Mouse (Mus musculus): ENCODE results near the gene Efcc1. TPM values are rescaled to one million over a fixed set of nuclear protein-coding genes. Genes with fewer than 3 reads are reported as not detected.
"Not testable (repeated sequence)": the region's sequence is repeated elsewhere in the genome, so short reads cannot be mapped to it uniquely, and the experiment has no call there.

Efcc1 gene
- total and polyA plus RNA-seq, 3 experiments: 0.11 to 2.3 TPM; not detected in 1

DNA sequence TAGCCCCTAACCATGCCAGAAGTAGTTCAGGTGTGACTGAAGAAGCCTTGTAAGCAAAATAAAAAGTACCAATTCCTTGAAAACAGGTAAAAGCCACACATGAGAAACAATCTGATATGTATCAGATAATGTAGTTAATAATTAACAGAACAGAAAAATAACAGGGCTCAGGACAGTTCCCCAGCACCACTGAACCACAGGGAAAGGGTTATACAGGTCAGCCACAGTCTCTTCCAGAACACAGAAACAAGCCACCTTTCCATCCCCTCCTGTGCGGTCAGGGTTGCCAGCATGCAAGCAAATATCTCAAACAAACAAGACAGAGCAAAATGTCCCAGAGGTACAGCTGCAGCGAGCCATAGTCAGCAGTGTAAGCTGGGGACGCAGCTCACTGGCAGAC lies 28.7 kb downstream of the Efcc1 start:
- ATAC-seq (ENCODE audit: extremely low read depth, insufficient number of reproducible peaks, low FRiP score, poor library complexity, severe bottlenecking) (no peak), DNase-seq (ENCODE audit: low spot score) (no peak)
- H3K36me3 ChIP-seq (replicated peaks): no peaks in the 10 kb centered on the region
- peaks cover 13% of the 10 kb centered on the region for H3K27me3 ChIP-seq (ENCODE audit: insufficient read depth, low read length)
- H3K4me3 ChIP-seq (ENCODE audit: low read depth, low read length): no peak overlapping the region
- no peak for TF ChIP-seq CTCF (IDR thresholded peaks at IDR 0.05; ENCODE audit: low read depth, low read length)
- TF ChIP-seq POLR2AphosphoS5 (IDR thresholded peaks at IDR 0.05; ENCODE audit: insufficient replicate concordance, low read depth, low read length): no peak
- no peak for TF ChIP-seq TAL1 (conservative IDR thresholded peaks at IDR 0.05; ENCODE audit: low read depth, low read length)
- TF ChIP-seq GATA2 (IDR thresholded peaks at IDR 0.05; ENCODE audit: borderline replicate concordance, low read depth, low read length): no peak
- no peak for TF ChIP-seq GATA1 (IDR thresholded peaks at IDR 0.05; ENCODE audit: borderline replicate concordance, low read length)
- peaks cover 35% of the 10 kb centered on the region for H3K4me1 ChIP-seq (ENCODE audit: insufficient read depth, low read depth, low read length)
- no peaks in the 10 kb centered on the region for H3K9me3 ChIP-seq (replicated peaks)

DNA sequence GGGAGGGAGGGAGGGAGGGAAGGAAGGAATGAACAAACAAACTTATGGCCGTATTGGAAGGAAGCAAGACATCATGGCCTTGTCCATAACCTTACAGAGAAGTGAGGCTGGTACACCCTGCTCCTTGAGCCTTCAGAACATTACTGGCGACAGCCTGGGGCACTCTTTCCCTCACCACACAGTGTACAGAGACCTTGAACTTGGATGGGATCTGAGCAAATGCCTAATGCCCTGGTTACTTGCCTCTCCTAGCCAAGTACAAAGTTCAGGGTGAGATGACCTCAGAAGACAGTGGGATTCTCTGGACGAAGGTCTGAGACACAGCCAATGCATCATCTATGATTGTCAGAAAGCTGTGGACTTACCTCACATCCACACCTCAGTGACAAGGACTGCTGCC lies 29.2 kb downstream of the Efcc1 start:
- H3K4me1 ChIP-seq (ENCODE audit: insufficient read depth, low read depth, low read length): peaks cover 33% of the 10 kb centered on the region
- H3K36me3 ChIP-seq (replicated peaks): no peaks in the 10 kb centered on the region
- no peak for DNase-seq (ENCODE audit: low spot score)
- no peak for TF ChIP-seq CTCF (IDR thresholded peaks at IDR 0.05; ENCODE audit: low read depth, low read length)
- no peak for TF ChIP-seq POLR2AphosphoS5 (IDR thresholded peaks at IDR 0.05; ENCODE audit: insufficient replicate concordance, low read depth, low read length)
- no peak for TF ChIP-seq GATA1 (IDR thresholded peaks at IDR 0.05; ENCODE audit: borderline replicate concordance, low read length)
- H3K9me3 ChIP-seq (replicated peaks): no peaks in the 10 kb centered on the region
- H3K27me3 ChIP-seq (ENCODE audit: insufficient read depth, low read length): peaks cover 8% of the 10 kb centered on the region
- no peak overlapping the region for H3K4me3 ChIP-seq (ENCODE audit: low read depth, low read length)
- ATAC-seq (ENCODE audit: extremely low read depth, insufficient number of reproducible peaks, low FRiP score, poor library complexity, severe bottlenecking): no peak

DNA sequence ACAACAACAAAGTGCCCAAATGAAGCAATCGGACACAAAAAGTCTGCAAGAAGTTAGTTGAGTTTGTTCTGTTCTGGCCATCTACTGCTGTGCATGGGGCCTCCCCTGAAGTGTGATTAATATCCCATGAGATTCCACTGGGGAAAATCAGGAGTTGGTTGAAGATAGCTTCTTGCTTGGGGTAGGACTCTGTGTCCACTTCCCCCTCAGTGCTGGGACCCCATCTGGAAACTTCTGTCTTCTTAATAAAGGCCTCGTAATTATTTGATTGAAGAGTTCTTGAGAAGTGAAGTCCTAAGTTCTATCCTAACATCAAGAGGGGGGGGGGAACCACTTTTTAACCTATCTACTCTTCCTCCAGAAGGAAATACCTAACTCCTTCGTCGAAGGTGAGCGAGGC lies 31.5 kb downstream of the Efcc1 start:
- Histone ChIP-seq H3K4me1 (ENCODE audit: insufficient read depth, low read depth, low read length) (peaks cover 32% of the 10 kb centered on the region), H3K36me3 (replicated peaks) (no peaks in the 10 kb centered on the region), H3K27me3 (ENCODE audit: insufficient read depth, low read length) (no peaks in the 10 kb centered on the region), H3K9me3 (replicated peaks) (no peaks in the 10 kb centered on the region), H3K4me3 (ENCODE audit: low read depth, low read length) (peak overlapping the region; percentile 54; the same call in 1 of the 2 replicates)
- DNase-seq (ENCODE audit: low spot score): no peak
- no peak for TF ChIP-seq GATA2 (IDR thresholded peaks at IDR 0.05; ENCODE audit: borderline replicate concordance, low read depth, low read length)
- TF ChIP-seq CTCF (IDR thresholded peaks at IDR 0.05; ENCODE audit: low read depth, low read length): no peak
- no peak for TF ChIP-seq GATA1 (IDR thresholded peaks at IDR 0.05; ENCODE audit: borderline replicate concordance, low read length)
- TF ChIP-seq POLR2AphosphoS5 (IDR thresholded peaks at IDR 0.05; ENCODE audit: insufficient replicate concordance, low read depth, low read length): no peak
- TF ChIP-seq TAL1 (conservative IDR thresholded peaks at IDR 0.05; ENCODE audit: low read depth, low read length): no peak
- ATAC-seq (ENCODE audit: extremely low read depth, insufficient number of reproducible peaks, low FRiP score, poor library complexity, severe bottlenecking): no peak

DNA sequence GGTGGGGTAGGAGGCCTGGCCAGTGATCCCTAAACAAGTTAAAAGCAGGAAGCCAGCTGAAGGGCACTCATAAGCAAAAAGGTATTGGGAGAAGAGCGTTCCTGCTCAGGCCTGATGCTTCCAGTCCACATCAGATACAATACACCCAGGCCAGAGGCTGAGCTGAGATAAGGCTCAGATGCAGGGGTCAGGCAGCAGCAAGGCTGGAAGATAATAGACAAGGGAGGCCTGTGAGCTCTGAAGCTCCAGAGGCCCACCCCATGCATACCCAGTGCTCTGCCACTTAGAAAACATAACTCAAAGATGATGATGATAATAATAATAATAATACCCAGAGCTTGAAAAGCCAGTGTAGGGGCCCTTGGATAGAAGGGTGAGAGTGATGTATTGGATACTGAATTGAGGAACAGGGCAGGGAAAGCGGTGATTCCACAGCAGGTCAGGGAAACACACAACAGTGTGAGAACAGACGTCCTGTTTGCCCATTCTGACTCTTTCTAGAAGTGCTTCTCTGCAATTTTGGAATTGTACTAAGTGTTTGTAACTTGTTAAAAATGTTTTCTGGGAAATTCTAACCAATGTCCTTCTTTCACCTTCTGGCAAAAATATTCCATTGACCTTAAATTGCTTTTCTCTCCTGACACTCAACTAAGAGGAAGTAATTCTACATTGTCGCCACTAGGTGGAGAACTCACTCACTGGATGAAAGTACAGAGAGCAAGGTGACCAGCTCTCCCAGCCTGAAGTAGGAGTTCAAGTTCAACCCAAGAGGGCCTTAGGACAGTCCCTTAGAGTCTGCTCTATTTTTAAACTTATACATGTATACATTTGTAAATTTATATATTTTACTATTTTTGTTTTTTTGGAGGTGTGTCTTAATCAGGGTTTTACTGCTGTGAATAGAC lies 33.0 kb downstream of the Efcc1 start:
- TF ChIP-seq GATA1 (IDR thresholded peaks at IDR 0.05; ENCODE audit: borderline replicate concordance, low read length) (no peak), TAL1 (conservative IDR thresholded peaks at IDR 0.05; ENCODE audit: low read depth, low read length) (peak; percentile 91), GATA2 (IDR thresholded peaks at IDR 0.05; ENCODE audit: borderline replicate concordance, low read depth, low read length) (peak; percentile 86; the same call in 1 of the 2 replicates)
- ATAC-seq (ENCODE audit: extremely low read depth, insufficient number of reproducible peaks, low FRiP score, poor library complexity, severe bottlenecking) (peak; percentile 98), DNase-seq (ENCODE audit: low spot score) (peak; percentile 79)
- Histone ChIP-seq H3K4me3 (ENCODE audit: low read depth, low read length) (peak overlapping the region; percentile 30; the same call in 1 of the 2 replicates), H3K9me3 (replicated peaks) (0 out of 2 replicates have a peak, but pooled peaks cover 2% of the 10 kb centered on the region), H3K4me1 (ENCODE audit: insufficient read depth, low read depth, low read length) (peaks cover 32% of the 10 kb centered on the region), H3K27me3 (ENCODE audit: insufficient read depth, low read length) (no peaks in the 10 kb centered on the region), H3K36me3 (replicated peaks) (no peaks in the 10 kb centered on the region)

DNA sequence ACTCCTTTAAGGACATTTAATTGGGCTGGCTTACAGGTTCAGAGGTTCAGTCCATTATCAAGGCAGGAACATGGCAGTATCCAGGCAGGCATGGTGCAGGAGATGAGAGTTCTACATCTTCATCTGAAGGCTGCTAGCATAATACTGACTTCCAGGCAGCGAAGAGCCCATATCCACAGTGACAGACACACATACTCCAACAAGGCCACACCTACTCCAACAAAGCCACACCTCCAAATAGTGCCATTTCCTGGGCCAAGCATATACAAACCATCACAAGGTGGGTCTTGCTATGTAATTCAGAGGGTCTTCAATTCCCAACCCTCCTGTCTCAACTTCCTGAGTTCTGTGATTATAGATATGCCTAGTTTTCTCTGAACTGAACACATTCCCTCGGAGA lies 33.6 kb downstream of the Efcc1 start:
- DNase-seq (ENCODE audit: low spot score); H3K9me3 ChIP-seq (replicated peaks); H3K4me3 ChIP-seq (ENCODE audit: low read depth, low read length); ATAC-seq (ENCODE audit: extremely low read depth, insufficient number of reproducible peaks, low FRiP score, poor library complexity, severe bottlenecking); H3K36me3 ChIP-seq (replicated peaks); H3K27me3 ChIP-seq (ENCODE audit: insufficient read depth, low read length): not testable (repeated sequence)
- peaks cover 32% of the 10 kb centered on the region for H3K4me1 ChIP-seq (ENCODE audit: insufficient read depth, low read depth, low read length)

DNA sequence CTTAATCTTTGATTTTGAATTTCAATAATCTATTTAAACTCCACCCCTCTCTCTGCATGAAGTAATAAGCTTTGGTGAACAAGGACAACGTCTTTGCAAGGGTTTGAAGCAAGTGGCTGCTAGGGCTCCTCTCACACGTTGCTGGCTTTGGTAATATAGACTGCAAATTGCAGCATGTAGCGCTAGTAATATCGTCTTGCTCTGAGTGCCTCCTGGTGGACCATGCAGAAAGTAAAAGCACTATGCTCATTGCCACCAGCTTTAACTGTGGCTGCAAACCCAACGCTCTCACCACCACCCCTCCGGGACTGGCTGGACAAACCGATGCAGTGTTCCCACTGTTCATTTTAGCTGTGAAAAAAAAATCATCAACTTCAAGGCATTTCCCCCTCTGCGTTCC lies 40.0 kb downstream of the Efcc1 start:
- H3K9me3 ChIP-seq (replicated peaks): peaks cover 6% of the 10 kb centered on the region
- H3K27me3 ChIP-seq (ENCODE audit: insufficient read depth, low read length): no peaks in the 10 kb centered on the region
- TF ChIP-seq GATA2 (IDR thresholded peaks at IDR 0.05; ENCODE audit: borderline replicate concordance, low read depth, low read length): no peak
- TF ChIP-seq POLR2AphosphoS5 (IDR thresholded peaks at IDR 0.05; ENCODE audit: insufficient replicate concordance, low read depth, low read length): no peak
- TF ChIP-seq GATA1 (IDR thresholded peaks at IDR 0.05; ENCODE audit: borderline replicate concordance, low read length): no peak
- no peak for TF ChIP-seq CTCF (IDR thresholded peaks at IDR 0.05; ENCODE audit: low read depth, low read length)
- no peak for TF ChIP-seq TAL1 (conservative IDR thresholded peaks at IDR 0.05; ENCODE audit: low read depth, low read length)
- ATAC-seq (ENCODE audit: extremely low read depth, insufficient number of reproducible peaks, low FRiP score, poor library complexity, severe bottlenecking): no peak
- H3K4me1 ChIP-seq (ENCODE audit: insufficient read depth, low read depth, low read length): peaks cover 22% of the 10 kb centered on the region
- no peak for DNase-seq (ENCODE audit: low spot score)
- H3K36me3 ChIP-seq (replicated peaks): no peaks in the 10 kb centered on the region
- no peak overlapping the region for H3K4me3 ChIP-seq (ENCODE audit: low read depth, low read length)
